Mouse (Mus musculus) CH12.LX (cell line): ENCODE measurements around the gene Sprr2k.

Experiments
- BHLHE40 ChIP-seq: IDR thresholded peaks from 2 replicates; pipeline ENCODE4 v1.6.1; 2011; ENCODE audit warnings: mild to moderate bottlenecking, low read depth, low read length, improper control_type of control experiment
- CTCF ChIP-seq, 2 experiments: IDR thresholded peaks in 1 of 2; conservative IDR thresholded peaks in 1 of 2; 2 replicates each; pipeline ENCODE4 v1.5.1; 2011 to 2012; ENCODE audit warnings: low read depth in 2 of 2, low read length in 2 of 2, improper control_type of control experiment in 1 of 2, inconsistent platforms in 1 of 2, mild to moderate bottlenecking in 1 of 2, moderate library complexity in 1 of 2
- EP300 ChIP-seq: IDR thresholded peaks from 2 replicates; pipeline ENCODE4 v1.6.1; 2011; ENCODE audit warnings: low read length, improper control_type of control experiment
- MYC ChIP-seq: IDR thresholded peaks from 2 replicates; pipeline ENCODE4 v1.6.1; 2011; ENCODE audit warnings: low read depth, mild to moderate bottlenecking, improper control_type of control experiment, low read length
- RCOR1 ChIP-seq: conservative IDR thresholded peaks from 2 replicates; pipeline ENCODE4 v1.6.1; 2012; ENCODE audit warnings: low read depth, mild to moderate bottlenecking, inconsistent platforms, low read length, improper control_type of control experiment
- TCF12 ChIP-seq: IDR thresholded peaks from 2 replicates; pipeline ENCODE4 v1.6.1; 2014; ENCODE audit warnings: low read depth, mild to moderate bottlenecking, inconsistent platforms, low read length, improper control_type of control experiment
- UBTF ChIP-seq: IDR thresholded peaks from 2 replicates; pipeline ENCODE4 v1.6.1; 2012; ENCODE audit warnings: low read depth, mild to moderate bottlenecking, inconsistent platforms, low read length, improper control_type of control experiment, moderate library complexity
- USF1 ChIP-seq: IDR thresholded peaks from 2 replicates; pipeline ENCODE4 v1.6.1; 2014; ENCODE audit warnings: low read depth, mild to moderate bottlenecking, inconsistent platforms, low read length, improper control_type of control experiment
- ZKSCAN1 ChIP-seq: IDR thresholded peaks from 2 replicates; pipeline ENCODE4 v1.6.1; 2012; ENCODE audit warnings: low read depth, inconsistent platforms, low read length, improper control_type of control experiment, borderline replicate concordance

DNA sequence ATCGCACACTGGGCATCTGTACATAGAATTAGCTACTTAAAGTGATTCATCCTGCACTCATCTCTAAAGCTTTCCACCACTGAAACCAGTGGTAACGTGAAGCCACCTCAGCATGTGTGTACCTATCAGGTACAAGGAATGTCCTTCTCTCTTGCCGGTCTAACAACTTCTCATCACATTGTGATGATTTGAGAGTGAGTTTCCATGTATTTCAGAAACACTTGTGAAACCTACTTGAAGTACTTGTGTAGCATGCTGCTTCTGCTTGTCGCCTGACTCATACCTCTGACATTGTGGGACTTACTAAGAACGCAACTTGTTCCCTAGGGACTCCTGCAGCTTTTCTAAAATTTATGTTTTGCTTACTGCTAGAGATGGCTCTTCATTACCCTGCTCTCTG lies 22.8 kb downstream of the Sprr2k start:
- TF ChIP-seq MYC (no peak), CTCF (conservative IDR thresholded peaks at IDR 0.05 in 1 of 2, IDR thresholded peaks at IDR 0.05 in 1 of 2; ENCODE audit: low read depth in 2 of 2, low read length in 2 of 2) (no peak), BHLHE40 (no peak), TCF12 (no peak), ZKSCAN1 (no peak), USF1 (no peak), EP300 (no peak), RCOR1 (no peak), UBTF (no peak)
